8 mouse cellular contexts compared by ENCODE assay signal in genomic region chr6:34292196-34292881, GRCm38 (mm10). TPM values are rescaled to one million over a fixed set of nuclear protein-coding genes. Genes with fewer than 3 reads are reported as not detected.
DNase-seq lines count a peak whose midpoint lies in the region; ATAC-seq and TF ChIP-seq lines count a peak whose summit lies in the region.

No protein-coding gene starts in this region.

- TF ChIP-seq EP300 in lung, postnatal 0 days (IDR thresholded peaks at IDR 0.05): no peak

- no peak overlapping the region for H3K9ac ChIP-seq in lung, postnatal 0 days (replicated peaks; ENCODE audit: low read depth)
- H3K9ac ChIP-seq in hindbrain, postnatal 0 days (replicated peaks; ENCODE audit: low read length): no peak overlapping the region
- H3K9ac ChIP-seq in neural tube, embryonic 14.5 days (replicated peaks; ENCODE audit: low read depth, low read length): no peak overlapping the region

- no peak overlapping the region for H3K4me2 ChIP-seq in lung, postnatal 0 days (replicated peaks; ENCODE audit: low read depth, low read length)
- peak overlapping the region; percentile 3; the same call in 1 of the 2 replicates for H3K4me2 ChIP-seq in hindbrain, postnatal 0 days (ENCODE audit: low read depth, low read length)
- no peak overlapping the region for H3K4me2 ChIP-seq in neural tube, embryonic 14.5 days (ENCODE audit: low read depth, low read length)

- no peak overlapping the region for H3K4me3 ChIP-seq in lung, postnatal 0 days (ENCODE audit: low read depth, low read length)
- H3K4me3 ChIP-seq in hindbrain, postnatal 0 days (ENCODE audit: low read length): no peak overlapping the region
- no peak overlapping the region for H3K4me3 ChIP-seq in neural tube, embryonic 14.5 days (ENCODE audit: low read depth, low read length)

- intact Hi-C loops in left cerebral cortex, postnatal 14 days (cut with DNase I): loop anchor here (2.0 to 5.0 kb wide), 2 partner anchors 78 to 465 kb away; no protein-coding TSS in a partner anchor

- no peak for TF ChIP-seq CTCF in lung, postnatal 0 days (IDR thresholded peaks at IDR 0.05)
- no peak for TF ChIP-seq CTCF in hindbrain, postnatal 0 days (IDR thresholded peaks at IDR 0.05; ENCODE audit: low read depth)

- no peaks in the 10 kb centered on the region for H3K27me3 ChIP-seq in lung, postnatal 0 days (replicated peaks; ENCODE audit: insufficient read depth, low read length)
- H3K27me3 ChIP-seq in hindbrain, postnatal 0 days (ENCODE audit: insufficient read depth, low read length): no peaks in the 10 kb centered on the region
- H3K27me3 ChIP-seq in neural tube, embryonic 14.5 days (ENCODE audit: control insufficient read depth, insufficient read depth, low read length): no peaks in the 10 kb centered on the region

- DNase-seq in frontal cortex, postnatal 14 days (ENCODE audit: low spot score in 2 of 2): no peak
- DNase-seq in lung, postnatal 0 days (ENCODE audit: low spot score): no peak
- no peak for DNase-seq in lung, postnatal 36 days
- no peak for DNase-seq in hindbrain, postnatal 0 days (ENCODE audit: low spot score)
- DNase-seq in left cerebral cortex, postnatal 14 days (ENCODE audit: low spot score in 2 of 2): no peak
- DNase-seq in retina, postnatal 1 day: no peak

- H3K9me3 ChIP-seq in lung, postnatal 0 days (ENCODE audit: low read length): no peaks in the 10 kb centered on the region
- no peaks in the 10 kb centered on the region for H3K9me3 ChIP-seq in hindbrain, postnatal 0 days (ENCODE audit: low read length)
- H3K9me3 ChIP-seq in neural tube, embryonic 14.5 days (ENCODE audit: control insufficient read depth, low read length): no peaks in the 10 kb centered on the region

- 58% methylated on average over 11 of the region's 11 CpGs for WGBS in lung, postnatal 0 days
- 59% methylated on average over 11 of the region's 11 CpGs for WGBS in hindbrain, postnatal 0 days
- WGBS in neural tube, embryonic 14.5 days: 61% methylated on average over 11 of the region's 11 CpGs

- H3K36me3 ChIP-seq in lung, postnatal 0 days (ENCODE audit: insufficient read depth, low read length): no peaks in the 10 kb centered on the region
- H3K36me3 ChIP-seq in hindbrain, postnatal 0 days (ENCODE audit: insufficient read depth, low read length): no peaks in the 10 kb centered on the region
- H3K36me3 ChIP-seq in neural tube, embryonic 14.5 days (ENCODE audit: control insufficient read depth, insufficient read depth, low read length): no peaks in the 10 kb centered on the region

- H3K4me1 ChIP-seq in lung, postnatal 0 days (ENCODE audit: insufficient read depth, low read depth, low read length): no peaks in the 10 kb centered on the region
- no peaks in the 10 kb centered on the region for H3K4me1 ChIP-seq in hindbrain, postnatal 0 days (ENCODE audit: insufficient read depth, low read length)
- no peaks in the 10 kb centered on the region for H3K4me1 ChIP-seq in neural tube, embryonic 14.5 days (ENCODE audit: control insufficient read depth, insufficient read depth, low read length)

- H3K27ac ChIP-seq in lung, postnatal 0 days (ENCODE audit: low read length): no peak overlapping the region
- no peak overlapping the region for H3K27ac ChIP-seq in hindbrain, postnatal 0 days
- no peak overlapping the region; the same call in 1 of the 2 replicates for H3K27ac ChIP-seq in neural tube, embryonic 14.5 days (ENCODE audit: low read depth, low read length)

- peak; percentile 66 for ATAC-seq in frontal cortex, adult (ENCODE audit: low TSS enrichment)
- peak; percentile 19; the same call in 1 of the 2 replicates for ATAC-seq in lung, postnatal 0 days
- peak; percentile 55 for ATAC-seq in hindbrain, postnatal 0 days
- peak; percentile 55 for ATAC-seq in neural tube, embryonic 14.5 days (ENCODE audit: low read depth)

RNA-seq across cellular contexts. Expression of gene Akr1b3, which starts 24.9 kb away (rescaled TPM):
- polyA plus RNA-seq in lung, postnatal 0 days (2015; fragmentation: Nextera tagmentation; extraction: Ambion mirVana): 96.9 and 106 TPM in 2 replicates
- 78.2 and 84.9 TPM in 2 replicates for total RNA-seq in hindbrain, postnatal 0 days (2014; rRNA removed)
- 97.5 and 106 TPM in 2 replicates for polyA plus RNA-seq in hindbrain, postnatal 0 days (2015; fragmentation: Nextera tagmentation; extraction: Ambion mirVana)
- polyA plus RNA-seq in neural tube, embryonic 14.5 days (2014; fragmentation: Nextera tagmentation; extraction: Ambion mirVana): 107 and 112 TPM in 2 replicates
- total RNA-seq in left cerebral cortex, postnatal 14 days (2021): 10 to 100 TPM; 47.4 to 48.2 TPM
